Mouse (Mus musculus) forebrain, embryonic 14.5 days (tissue): ENCODE results near the gene Fam217b. TPM values are rescaled to one million over a fixed set of nuclear protein-coding genes. Genes with fewer than 3 reads are reported as not detected.

ENCODE experiments used
- ATAC-seq: fragments of 200-750 bp; cut with Nextera tagmentation; 2 replicates; pipeline ENCODE4 v1.8.0; 2017; ENCODE audit warnings: mild to moderate bottlenecking, moderate library complexity
- DNase-seq: peaks from one replicate; pipeline ENCODE4 v3.0.0-alpha.2; 2015; ENCODE audit warnings: low spot score
- H3K27ac ChIP-seq: fragments of 300-500 bp; sonication (generic); 2 replicates; pipeline ENCODE4 v1.5.1; 2014; ENCODE audit warnings: low read depth, mild to moderate bottlenecking, control low read depth, low read length, moderate library complexity
- H3K27me3 ChIP-seq: fragments of 300-500 bp; sonication (generic); replicated peaks from 2 replicates; pipeline ENCODE4 v1.6.1; 2014; ENCODE audit warnings: low read length, control low read depth, mixed read lengths; ENCODE audit not compliant: control insufficient read depth, insufficient read depth
- H3K36me3 ChIP-seq: fragments of 300-500 bp; sonication (generic); 2 replicates; pipeline ENCODE4 v1.6.1; 2014; ENCODE audit warnings: low read length, control low read depth; ENCODE audit not compliant: control insufficient read depth, insufficient read depth
- H3K4me1 ChIP-seq: fragments of 300-500 bp; sonication (generic); 2 replicates; pipeline ENCODE4 v1.6.1; 2014; ENCODE audit warnings: antibody characterized with exemption, low read length, control low read depth; ENCODE audit not compliant: control insufficient read depth, insufficient read depth
- H3K4me2 ChIP-seq: fragments of 300-500 bp; sonication (generic); 2 replicates; pipeline ENCODE4 v1.6.1; 2014; ENCODE audit warnings: mild to moderate bottlenecking, control low read depth, low read length
- H3K4me3 ChIP-seq: fragments of 300-500 bp; sonication (generic); 2 replicates; pipeline ENCODE4 v1.5.1; 2014; ENCODE audit warnings: low read depth, low read length, control low read depth
- H3K9ac ChIP-seq: fragments of 300-500 bp; sonication (generic); 2 replicates; pipeline ENCODE4 v1.6.1; 2014; ENCODE audit warnings: mild to moderate bottlenecking, low read length, control low read depth, moderate library complexity
- H3K9me3 ChIP-seq: fragments of 300-500 bp; sonication (generic); replicated peaks from 2 replicates; pipeline ENCODE4 v1.6.1; 2016; ENCODE audit warnings: low read length, control low read depth, mixed read lengths; ENCODE audit not compliant: control insufficient read depth
- WGBS: fragments of 180-500 bp; shearing (Covaris S2); extraction: QIAGEN DNeasy Blood & Tissue Kit; methylation state at CpG from one replicate; pipeline ENCODE4 v1.1.7; 2014; 5-methylcytosine and 5-hydroxymethylcytosine counted together
- polyA plus RNA-seq: library from polyadenylated mRNA; unstranded; fragments of >200 nt; fragmentation: Nextera tagmentation; extraction: Ambion mirVana; gene quantifications from 2 replicates; pipeline ENCODE4 v1.2.1, GENCODE M21; 2014

The Fam217b gene
- polyA plus RNA-seq, 1 experiment from 2014 or later = 3.9 TPM

- WGBS = 38% methylated on average over 17 of the region's 17 CpGs
- peak; percentile 66 for ATAC-seq
Observed at GRCm38 (mm10) chr2:178454664-178455516, 40.6 kb downstream of the Fam217b start.

GRCm38 (mm10) chr2:178457414-178457813 lies 43.1 kb downstream of the Fam217b start:
- Histone ChIP-seq H3K4me3 (no peak overlapping the region), H3K36me3 (no peaks in the 10 kb centered on the region), H3K27me3 (no peaks in the 10 kb centered on the region), H3K4me2 (no peak overlapping the region), H3K9me3 (no peaks in the 10 kb centered on the region), H3K27ac (no peak overlapping the region), H3K4me1 (peaks cover 12% of the 10 kb centered on the region), H3K9ac (no peak overlapping the region)
- no peak for ATAC-seq
- DNase-seq = no peak
- WGBS = 94% methylated on average over 6 of the region's 6 CpGs

More at GRCm38 (mm10) chr2:178454664-178455516, 40.6 kb downstream of the Fam217b start:
- no peaks in the 10 kb centered on the region for H3K36me3 ChIP-seq
- no peak overlapping the region for H3K4me3 ChIP-seq
- no peak overlapping the region for H3K9ac ChIP-seq
- no peaks in the 10 kb centered on the region for H3K27me3 ChIP-seq
- H3K4me2 ChIP-seq = 0 out of 2 replicates have a peak overlapping the region, but pooled peaks have one; percentile 6
- H3K9me3 ChIP-seq = no peaks in the 10 kb centered on the region
- H3K27ac ChIP-seq = peak overlapping the region; percentile 33; the same call in 1 of the 2 replicates
- DNase-seq = peak; percentile 72
- H3K4me1 ChIP-seq = peaks cover 12% of the 10 kb centered on the region

GRCm38 (mm10) chr2:178460353-178460752 lies 46.0 kb downstream of the Fam217b start:
- WGBS = 60% methylated on average over 5 of the region's 5 CpGs
- Histone ChIP-seq H3K4me3 (no peak overlapping the region), H3K9me3 (no peaks in the 10 kb centered on the region), H3K4me2 (no peak overlapping the region), H3K36me3 (no peaks in the 10 kb centered on the region), H3K27me3 (no peaks in the 10 kb centered on the region), H3K9ac (no peak overlapping the region), H3K27ac (no peak overlapping the region), H3K4me1 (peaks cover 3% of the 10 kb centered on the region)
- ATAC-seq = no peak
- no peak for DNase-seq

GRCm38 (mm10) chr2:178471546-178472480 lies 57.5 kb downstream of the Fam217b start:
- H3K9me3 ChIP-seq = no peaks in the 10 kb centered on the region
- H3K27me3 ChIP-seq = no peaks in the 10 kb centered on the region
- WGBS = 80% methylated on average over 17 of the region's 17 CpGs
- H3K36me3 ChIP-seq = no peaks in the 10 kb centered on the region
- H3K9ac ChIP-seq = no peak overlapping the region
- no peaks in the 10 kb centered on the region; the same call in 1 of the 2 replicates for H3K4me1 ChIP-seq
- H3K4me2 ChIP-seq = no peak overlapping the region
- no peak overlapping the region for H3K27ac ChIP-seq
- no peak overlapping the region for H3K4me3 ChIP-seq
- no peak for ATAC-seq
- DNase-seq = no peak

- no peak for ATAC-seq
- DNase-seq = no peak
- Histone ChIP-seq H3K27me3 (no peaks in the 10 kb centered on the region), H3K27ac (no peak overlapping the region), H3K9me3 (no peaks in the 10 kb centered on the region), H3K9ac (no peak overlapping the region), H3K4me3 (no peak overlapping the region), H3K4me1 (no peaks in the 10 kb centered on the region; the same call in 1 of the 2 replicates), H3K36me3 (no peaks in the 10 kb centered on the region), H3K4me2 (no peak overlapping the region)
- 84% methylated on average over 10 of the region's 10 CpGs for WGBS
Observed at GRCm38 (mm10) chr2:178473916-178474315, 59.6 kb downstream of the Fam217b start.

Other genes starting within 250 kb of the Fam217b start
- gene Sycp2, start 6.8 kb upstream of the Fam217b start, polyA plus RNA-seq = 0.09 and 0.14 TPM in 2 replicates
- 1.1 and 1.8 TPM in 2 replicates for gene Ppp1r3d, start 52 bp upstream of the Fam217b start, polyA plus RNA-seq
- 0.11 and 0.47 TPM in 2 replicates for gene Cdh26, start 16.0 kb downstream of the Fam217b start, polyA plus RNA-seq